ENCODE assay signal across 21 mouse cellular contexts in the genomic region with DNA sequence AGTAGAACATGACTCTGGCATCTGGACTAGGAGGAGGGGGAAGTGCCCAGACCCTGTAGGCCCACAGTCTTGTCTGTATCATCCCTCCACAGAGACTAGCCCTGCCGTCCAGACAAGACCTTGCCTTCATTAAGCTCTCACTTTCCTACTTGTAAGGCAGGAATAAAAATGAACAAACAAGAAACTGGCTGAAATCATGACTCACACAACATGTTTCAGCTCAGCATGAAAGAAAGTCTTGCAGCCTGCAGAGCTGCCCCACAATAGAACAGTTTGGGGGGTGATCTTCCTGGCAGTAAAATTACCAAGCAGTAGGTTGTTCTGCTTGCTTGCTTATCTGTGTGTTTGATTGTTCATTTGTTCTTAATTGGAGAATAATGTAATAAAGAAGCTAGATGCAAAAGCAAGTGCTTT.
DNase-seq lines count a peak whose midpoint lies in the region; ATAC-seq lines count a peak whose summit lies in the region.
"Had no signal": no experiment of that assay in that cellular context is flagged by ENCODE, and none has a peak within 500 bp of the region (broad histone marks: within the 10 kb centered on the region; RNA-seq: fewer than 3 reads in every experiment).

No protein-coding gene starts in this region.

- no peaks in the 10 kb centered on the region for H3K9me3 ChIP-seq in intestine, embryonic 16.5 days (ENCODE audit: control insufficient read depth, low read length)
- H3K9me3 ChIP-seq: forebrain, embryonic 10.5 days; hindbrain, embryonic 15.5 days; midbrain, embryonic 13.5 days; stomach, embryonic 15.5 days had no signal

- 46% methylated on average over 1 of the region's 1 CpGs for WGBS in intestine, embryonic 16.5 days

- no peaks in the 10 kb centered on the region for H3K36me3 ChIP-seq in intestine, embryonic 16.5 days (ENCODE audit: control insufficient read depth, insufficient read depth, low read length)
- H3K36me3 ChIP-seq: hindbrain, embryonic 15.5 days; stomach, embryonic 15.5 days had no signal

- H3K4me3 ChIP-seq in intestine, embryonic 16.5 days (ENCODE audit: low read length), result no peak overlapping the region
- H3K4me3 ChIP-seq: forebrain, embryonic 10.5 days; heart, adult 2 months; hindbrain, embryonic 15.5 days; midbrain, embryonic 13.5 days; stomach, embryonic 15.5 days had no signal

- H3K27me3 ChIP-seq in intestine, embryonic 16.5 days (replicated peaks; ENCODE audit: control insufficient read depth, insufficient read depth, low read length), result no peaks in the 10 kb centered on the region
- H3K27me3 ChIP-seq: stomach, embryonic 15.5 days had no signal

- no peak overlapping the region for H3K27ac ChIP-seq in intestine, embryonic 16.5 days (ENCODE audit: low read length)
- H3K27ac ChIP-seq: forebrain, embryonic 10.5 days; heart, adult 2 months; macrophage; midbrain, embryonic 13.5 days; stomach, embryonic 15.5 days had no signal

- H3K9ac ChIP-seq in intestine, embryonic 16.5 days (ENCODE audit: low read depth, low read length), result no peak overlapping the region
- H3K9ac ChIP-seq: hindbrain, embryonic 15.5 days; lung, embryonic 14.5 days; midbrain, embryonic 13.5 days; stomach, embryonic 15.5 days had no signal

- no peak for ATAC-seq in intestine, embryonic 16.5 days
- ATAC-seq: activated CD4-positive, CD25-positive, alpha-beta regulatory T cell, adult 4 months; CD4-positive, CD25-positive, alpha-beta regulatory T cell, adult 4 months had no signal

- peaks cover 1% of the 10 kb centered on the region; the same call in 1 of the 2 replicates for H3K4me1 ChIP-seq in intestine, embryonic 16.5 days (ENCODE audit: control insufficient read depth, insufficient read depth, low read length)
- H3K4me1 ChIP-seq: forebrain, embryonic 10.5 days; midbrain, embryonic 13.5 days; stomach, embryonic 15.5 days had no signal

- no peak overlapping the region for H3K4me2 ChIP-seq in intestine, embryonic 16.5 days (ENCODE audit: low read depth, low read length)
- H3K4me2 ChIP-seq: hindbrain, embryonic 15.5 days; lung, embryonic 14.5 days; midbrain, embryonic 13.5 days; stomach, embryonic 15.5 days had no signal

- DNase-seq in frontal cortex, postnatal 36 days (ENCODE audit: low spot score in 2 of 2), result peak; percentile 41 to 43
- DNase-seq in frontal cortex, postnatal 14 days (ENCODE audit: low spot score in 2 of 2), result no peak
- peak; percentile 56 for DNase-seq in MN1 (ENCODE audit: low spot score)
- peak; percentile 49 for DNase-seq in Muller cell, postnatal 12 days (ENCODE audit: inconsistent ontology term)
- DNase-seq in left cerebral cortex, adult 9 months (ENCODE audit: low spot score in 2 of 2), result peak; percentile 43 to 44
- DNase-seq in thymus, postnatal 14 days, result no peak
- no peak for DNase-seq in heart, postnatal 10 days
- DNase-seq: heart, adult 2 months; kidney, adult 2 months; kidney, postnatal 36 days; lung, embryonic 14.5 days; spleen, adult 18-20 months; thymus, postnatal 36 days had no signal

- intact Hi-C loops in heart, postnatal 10 days (cut with DNase I), result no loop called here

Comparison
In these comparisons a context has a peak if more than half of its experiments do, and no peak if none do; other contexts are left out.
1. DNase-seq: peak in frontal cortex, postnatal 36 days (2 of 2), MN1 (single experiment), Muller cell, postnatal 12 days (single experiment) and left cerebral cortex, adult 9 months (2 of 2); none in frontal cortex, postnatal 14 days (0 of 2), thymus, postnatal 14 days (single experiment) and heart, postnatal 10 days (0 of 2).